22 mouse cellular contexts compared by ENCODE assay signal in the genomic region with DNA sequence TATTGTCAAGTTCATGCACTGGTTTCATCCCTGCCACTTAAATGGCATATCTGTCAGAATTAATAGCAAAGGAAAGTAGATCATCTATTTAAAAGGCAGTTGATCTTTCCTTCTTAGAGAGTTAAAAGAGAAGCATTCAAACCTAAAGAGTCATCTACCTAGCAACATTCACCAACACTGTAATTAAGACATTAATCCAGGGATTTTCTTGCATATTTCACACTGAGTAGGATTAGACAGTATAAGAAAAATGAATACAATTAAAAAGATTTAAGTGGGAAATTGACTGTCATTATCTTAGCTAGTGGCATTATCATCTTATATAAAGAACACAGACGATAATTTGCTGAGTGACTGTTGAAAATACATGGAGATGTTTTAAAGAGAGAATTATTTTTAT.
"Had no signal": no experiment of that assay in that cellular context is flagged by ENCODE, and none has a peak within 500 bp of the region (broad histone marks: within the 10 kb centered on the region; RNA-seq: fewer than 3 reads in every experiment).

No protein-coding gene starts in this region.

- H3K9me3 ChIP-seq: limb, embryonic 12.5 days; limb, embryonic 15.5 days; neural tube, embryonic 13.5 days; stomach, embryonic 15.5 days had no signal

- H3K4me1 ChIP-seq: limb, embryonic 12.5 days; limb, embryonic 15.5 days; neural tube, embryonic 13.5 days; stomach, embryonic 15.5 days had no signal

- DNase-seq: kidney, adult 2 months; kidney, postnatal 36 days; layer of hippocampus, postnatal 36 days; left cerebral cortex, postnatal 4 days; liver, postnatal 0 days; lung, embryonic 14.5 days; retina, postnatal 1 day; right cerebral cortex, postnatal 25 days; spleen, adult 18-20 months; thymus, postnatal 36 days had no signal

- H3K4me2 ChIP-seq: limb, embryonic 12.5 days; limb, embryonic 15.5 days; liver, embryonic 11.5 days; lung, embryonic 14.5 days; neural tube, embryonic 13.5 days; stomach, embryonic 15.5 days had no signal

- ATAC-seq: liver, postnatal 0 days; lung, postnatal 0 days; midbrain, embryonic 16.5 days had no signal

- H3K27me3 ChIP-seq: limb, embryonic 12.5 days; limb, embryonic 15.5 days; neural tube, embryonic 13.5 days; stomach, embryonic 15.5 days had no signal

- H3K36me3 ChIP-seq: limb, embryonic 12.5 days; limb, embryonic 15.5 days; neural tube, embryonic 13.5 days; stomach, embryonic 15.5 days had no signal

- H3K9ac ChIP-seq: limb, embryonic 12.5 days; limb, embryonic 15.5 days; liver, embryonic 14.5 days; liver, postnatal 0 days; lung, embryonic 14.5 days; neural tube, embryonic 13.5 days; stomach, embryonic 15.5 days had no signal

- H3K27ac ChIP-seq: kidney, postnatal 0 days; left cerebral cortex, adult 2 months; limb, embryonic 12.5 days; limb, embryonic 15.5 days; liver, embryonic 14.5 days; macrophage; neural tube, embryonic 13.5 days; stomach, embryonic 15.5 days had no signal

- H3K4me3 ChIP-seq: left cerebral cortex, adult 2 months; limb, embryonic 12.5 days; limb, embryonic 15.5 days; myocyte; neural tube, embryonic 13.5 days; stomach, embryonic 15.5 days had no signal
